8 mouse cellular contexts compared by ENCODE assay signal in genomic region chr19:5067867-5068569, GRCm38 (mm10). TPM values are rescaled to one million over a fixed set of nuclear protein-coding genes. Genes with fewer than 3 reads are reported as not detected.
DNase-seq lines count a peak whose midpoint lies in the region; ATAC-seq lines count a peak whose summit lies in the region.

Gene Cd248, plus strand, starts transcription at chr19:5068078.

- intact Hi-C loops in heart, postnatal 36 days (cut with DNase I), result no loop called here

- no peaks in the 10 kb centered on the region for H3K9me3 ChIP-seq in forebrain, embryonic 15.5 days
- H3K9me3 ChIP-seq in limb, embryonic 11.5 days (ENCODE audit: control insufficient read depth, low read length), result no peaks in the 10 kb centered on the region
- no peaks in the 10 kb centered on the region for H3K9me3 ChIP-seq in midbrain, embryonic 15.5 days

- no peaks in the 10 kb centered on the region for H3K36me3 ChIP-seq in forebrain, embryonic 15.5 days
- no peaks in the 10 kb centered on the region; the same call in 1 of the 2 replicates for H3K36me3 ChIP-seq in limb, embryonic 11.5 days (ENCODE audit: control insufficient read depth, insufficient read depth, low read length)
- no peaks in the 10 kb centered on the region for H3K36me3 ChIP-seq in midbrain, embryonic 15.5 days (replicated peaks)

- peak within 1 kb of the TSS; percentile 42 for H3K9ac ChIP-seq in forebrain, embryonic 15.5 days (replicated peaks)
- H3K9ac ChIP-seq in limb, embryonic 11.5 days (ENCODE audit: low read length), result peak within 1 kb of the TSS; percentile 77
- peak within 1 kb of the TSS; percentile 46 for H3K9ac ChIP-seq in midbrain, embryonic 15.5 days

- DNase-seq in urinary bladder, adult 2 months (ENCODE audit: low spot score), result no peak
- DNase-seq in urinary bladder, postnatal 10 days (ENCODE audit: low spot score), result no peak
- peak; percentile 75 to 81 for DNase-seq in heart, postnatal 36 days
- DNase-seq in limb, embryonic 11.5 days (ENCODE audit: low spot score), result peak; percentile 79
- DNase-seq in frontal cortex, postnatal 25 days (ENCODE audit: low spot score in 2 of 2), result no peak
- no peak for DNase-seq in cerebellum, adult 18-20 months

- peaks cover 41% of the 10 kb centered on the region for H3K4me1 ChIP-seq in forebrain, embryonic 15.5 days
- peaks cover 47% of the 10 kb centered on the region for H3K4me1 ChIP-seq in limb, embryonic 11.5 days (ENCODE audit: control insufficient read depth, insufficient read depth, low read length)
- peaks cover 42% of the 10 kb centered on the region for H3K4me1 ChIP-seq in midbrain, embryonic 15.5 days

- H3K27ac ChIP-seq in forebrain, embryonic 15.5 days (replicated peaks), result no peak within 1 kb of the TSS
- peak within 1 kb of the TSS; percentile 87 for H3K27ac ChIP-seq in limb, embryonic 11.5 days (replicated peaks; ENCODE audit: low read depth, low read length)
- no peak within 1 kb of the TSS for H3K27ac ChIP-seq in midbrain, embryonic 15.5 days

- peaks cover 4% of the 10 kb centered on the region; the same call in 1 of the 2 replicates for H3K27me3 ChIP-seq in forebrain, embryonic 15.5 days
- 0 out of 2 replicates have a peak, but pooled peaks cover 2% of the 10 kb centered on the region for H3K27me3 ChIP-seq in limb, embryonic 11.5 days (ENCODE audit: control insufficient read depth, insufficient read depth, low read length)
- peaks cover 26% of the 10 kb centered on the region for H3K27me3 ChIP-seq in midbrain, embryonic 15.5 days (replicated peaks)

- H3K4me3 ChIP-seq in forebrain, embryonic 15.5 days, result peak within 1 kb of the TSS; percentile 38
- peak within 1 kb of the TSS; percentile 57 for H3K4me3 ChIP-seq in limb, embryonic 11.5 days (ENCODE audit: low read depth, low read length)
- H3K4me3 ChIP-seq in midbrain, embryonic 15.5 days, result peak within 1 kb of the TSS; percentile 37

- under 1% methylated on average over 50 of the region's 56 CpGs for WGBS in forebrain, embryonic 15.5 days
- 1% methylated on average over 51 of the region's 56 CpGs for WGBS in limb, embryonic 11.5 days
- WGBS in midbrain, embryonic 15.5 days, result under 1% methylated on average over 52 of the region's 56 CpGs

- H3K4me2 ChIP-seq in forebrain, embryonic 15.5 days (replicated peaks), result peak within 1 kb of the TSS; percentile 73
- peak within 1 kb of the TSS; percentile 99 for H3K4me2 ChIP-seq in limb, embryonic 11.5 days (ENCODE audit: low read depth, severe bottlenecking)
- peak within 1 kb of the TSS; percentile 73 for H3K4me2 ChIP-seq in midbrain, embryonic 15.5 days

- peak; percentile 14 for ATAC-seq in forebrain, embryonic 15.5 days (replicated peaks)
- no peak for ATAC-seq in limb, embryonic 11.5 days (ENCODE audit: insufficient number of reproducible peaks, low FRiP score, low TSS enrichment, low read depth)
- ATAC-seq in midbrain, embryonic 15.5 days (replicated peaks), result 0 out of 2 replicates have a peak, but pooled peaks have one; percentile 19

RNA-seq across cellular contexts. Expression of gene Cd248, which starts in this region (rescaled TPM):
- polyA plus RNA-seq in urinary bladder, adult 2 months (2012; rRNA removed), result 77.2 and 103 TPM in 2 replicates
- polyA plus RNA-seq in forebrain, embryonic 15.5 days (2015; fragmentation: Nextera tagmentation; extraction: Ambion mirVana), result 10.3 and 11.1 TPM in 2 replicates
- total RNA-seq in heart, postnatal 36 days (2021), result 10 to 100 TPM; 13.8 to 15.1 TPM
- polyA plus RNA-seq in limb, embryonic 11.5 days (2014; fragmentation: Nextera tagmentation; extraction: Ambion mirVana), result 41.1 and 45.6 TPM in 2 replicates
- polyA plus RNA-seq in midbrain, embryonic 15.5 days (2015; fragmentation: Nextera tagmentation; extraction: Ambion mirVana), result 19.7 and 24.2 TPM in 2 replicates

Comparison
In these comparisons a context has a peak if more than half of its experiments do, and no peak if none do; other contexts are left out.
1. DNase-seq: peak in heart, postnatal 36 days (2 of 2) and limb, embryonic 11.5 days (single experiment); none in urinary bladder, adult 2 months (single experiment), urinary bladder, postnatal 10 days (single experiment), frontal cortex, postnatal 25 days (0 of 2) and cerebellum, adult 18-20 months (0 of 2).
2. Peak in every context shown above with its lines, with median percentiles within 50 percentile points of each other: H3K4me2 ChIP-seq, H3K4me3 ChIP-seq and H3K9ac ChIP-seq.